Mouse (Mus musculus) intestine, embryonic 16.5 days (tissue): ENCODE data around the gene Myt1l. TPM values are rescaled to one million over a fixed set of nuclear protein-coding genes. Genes with fewer than 3 reads are reported as not detected.

Experiments used
- ATAC-seq: fragments of 200-750 bp; cut with Nextera tagmentation; 2 replicates; pipeline ENCODE4 v1.8.0; 2017; ENCODE audit warnings: moderate TSS enrichment, moderate library complexity
- H3K27ac ChIP-seq: fragments of 300-500 bp; sonication (generic); 2 replicates; pipeline ENCODE4 v1.5.1; 2014; ENCODE audit warnings: mild to moderate bottlenecking, low read length
- H3K27me3 ChIP-seq: fragments of 300-500 bp; sonication (generic); replicated peaks from 2 replicates; pipeline ENCODE4 v1.6.1; 2014; ENCODE audit warnings: low read length, control low read depth, mixed read lengths; ENCODE audit not compliant: control insufficient read depth, insufficient read depth
- H3K36me3 ChIP-seq: fragments of 300-500 bp; sonication (generic); 2 replicates; pipeline ENCODE4 v1.6.1; 2014; ENCODE audit warnings: low read length, control low read depth; ENCODE audit not compliant: control insufficient read depth, insufficient read depth
- H3K4me1 ChIP-seq: fragments of 300-500 bp; sonication (generic); 2 replicates; pipeline ENCODE4 v1.6.1; 2014; ENCODE audit warnings: low read length, control low read depth, mixed read lengths; ENCODE audit not compliant: control insufficient read depth, insufficient read depth
- H3K4me2 ChIP-seq: fragments of 300-500 bp; sonication (generic); 2 replicates; pipeline ENCODE4 v1.6.1; 2014; ENCODE audit warnings: low read depth, low read length, control low read depth
- H3K4me3 ChIP-seq: fragments of 300-500 bp; sonication (generic); 2 replicates; pipeline ENCODE4 v1.5.1; 2014; ENCODE audit warnings: mild to moderate bottlenecking, low read length
- H3K9ac ChIP-seq: fragments of 300-500 bp; sonication (generic); 2 replicates; pipeline ENCODE4 v1.6.1; 2014; ENCODE audit warnings: low read depth, low read length
- H3K9me3 ChIP-seq: fragments of 300-500 bp; sonication (generic); 2 replicates; pipeline ENCODE4 v1.6.1; 2016; ENCODE audit warnings: low read length, control low read depth; ENCODE audit not compliant: control insufficient read depth
- whole genome bisulfite sequencing: fragments of 180-500 bp; shearing (Covaris S2); extraction: QIAGEN DNeasy Blood & Tissue Kit; methylation state at CpG from one replicate; pipeline ENCODE4 v1.1.7; 2014; 5-methylcytosine and 5-hydroxymethylcytosine counted together
- polyA plus RNA-seq: library from polyadenylated mRNA; unstranded; fragments of >200 nt; fragmentation: Nextera tagmentation; extraction: Ambion mirVana; gene quantifications from 2 replicates; pipeline ENCODE4 v1.2.1, GENCODE M21; 2015

The Myt1l gene
- polyA plus RNA-seq, 1 experiment from 2014 or later = 3.3 TPM

GRCm38 (mm10) chr12:29806415-29806814 is 278.2 kb downstream of the Myt1l start:
- Histone ChIP-seq H3K27ac (no peak overlapping the region), H3K4me3 (no peak overlapping the region)
- 45% methylated on average over 1 of the region's 1 CpGs for WGBS

GRCm38 (mm10) chr12:29809569-29810185 is 281.5 kb downstream of the Myt1l start:
- Histone ChIP-seq H3K27ac (no peak overlapping the region), H3K27me3 (no peaks in the 10 kb centered on the region), H3K4me1 (no peaks in the 10 kb centered on the region), H3K4me2 (no peak overlapping the region), H3K9ac (no peak overlapping the region), H3K4me3 (no peak overlapping the region), H3K9me3 (no peaks in the 10 kb centered on the region), H3K36me3 (no peaks in the 10 kb centered on the region)
- 51% methylated on average over 12 of the region's 12 CpGs for WGBS
- ATAC-seq = no peak

More at GRCm38 (mm10) chr12:29806415-29806814, 278.2 kb downstream of the Myt1l start:
- no peak for ATAC-seq
- H3K27me3 ChIP-seq = no peaks in the 10 kb centered on the region
- no peak overlapping the region for H3K9ac ChIP-seq
- H3K36me3 ChIP-seq = no peaks in the 10 kb centered on the region
- H3K4me1 ChIP-seq = no peaks in the 10 kb centered on the region
- H3K9me3 ChIP-seq = no peaks in the 10 kb centered on the region
- H3K4me2 ChIP-seq = no peak overlapping the region

GRCm38 (mm10) chr12:29815466-29815865 is 287.3 kb downstream of the Myt1l start:
- no peaks in the 10 kb centered on the region for H3K27me3 ChIP-seq
- no peak for ATAC-seq
- no peak overlapping the region for H3K4me2 ChIP-seq
- H3K9ac ChIP-seq = no peak overlapping the region
- WGBS = 61% methylated on average over 2 of the region's 2 CpGs
- H3K27ac ChIP-seq = no peak overlapping the region
- no peaks in the 10 kb centered on the region for H3K4me1 ChIP-seq
- no peaks in the 10 kb centered on the region for H3K9me3 ChIP-seq
- no peaks in the 10 kb centered on the region for H3K36me3 ChIP-seq
- H3K4me3 ChIP-seq = no peak overlapping the region

GRCm38 (mm10) chr12:29816130-29816529 is 287.9 kb downstream of the Myt1l start:
- Histone ChIP-seq H3K9me3 (no peaks in the 10 kb centered on the region), H3K4me1 (no peaks in the 10 kb centered on the region), H3K36me3 (no peaks in the 10 kb centered on the region), H3K9ac (no peak overlapping the region), H3K4me3 (no peak overlapping the region), H3K27me3 (no peaks in the 10 kb centered on the region), H3K4me2 (no peak overlapping the region), H3K27ac (no peak overlapping the region)
- WGBS = 88% methylated on average over 2 of the region's 2 CpGs
- no peak for ATAC-seq

GRCm38 (mm10) chr12:29816761-29817160 is 288.6 kb downstream of the Myt1l start:
- H3K9ac ChIP-seq = no peak overlapping the region
- no peaks in the 10 kb centered on the region for H3K9me3 ChIP-seq
- no peak overlapping the region for H3K4me2 ChIP-seq
- H3K36me3 ChIP-seq = no peaks in the 10 kb centered on the region
- 54% methylated on average over 6 of the region's 6 CpGs for WGBS
- H3K27ac ChIP-seq = no peak overlapping the region
- H3K27me3 ChIP-seq = no peaks in the 10 kb centered on the region
- no peaks in the 10 kb centered on the region for H3K4me1 ChIP-seq
- no peak for ATAC-seq
- no peak overlapping the region for H3K4me3 ChIP-seq

- ATAC-seq = no peak
- WGBS = 61% methylated on average over 3 of the region's 3 CpGs
Measured at GRCm38 (mm10) chr12:29822216-29822615, 294.0 kb downstream of the Myt1l start.

GRCm38 (mm10) chr12:29823766-29824417 is 295.7 kb downstream of the Myt1l start:
- H3K9me3 ChIP-seq = no peaks in the 10 kb centered on the region
- H3K27me3 ChIP-seq = no peaks in the 10 kb centered on the region
- 78% methylated on average over 10 of the region's 10 CpGs for WGBS
- H3K36me3 ChIP-seq = no peaks in the 10 kb centered on the region
- no peak overlapping the region for H3K27ac ChIP-seq
- no peak overlapping the region for H3K4me2 ChIP-seq
- ATAC-seq = no peak
- no peak overlapping the region for H3K4me3 ChIP-seq
- H3K4me1 ChIP-seq = no peaks in the 10 kb centered on the region
- no peak overlapping the region for H3K9ac ChIP-seq

More at GRCm38 (mm10) chr12:29822216-29822615, 294.0 kb downstream of the Myt1l start:
- Histone ChIP-seq H3K9ac (no peak overlapping the region), H3K9me3 (no peaks in the 10 kb centered on the region), H3K27me3 (no peaks in the 10 kb centered on the region), H3K4me1 (no peaks in the 10 kb centered on the region), H3K4me2 (no peak overlapping the region), H3K36me3 (no peaks in the 10 kb centered on the region), H3K4me3 (no peak overlapping the region), H3K27ac (no peak overlapping the region)

- Histone ChIP-seq H3K9ac (no peak overlapping the region), H3K4me3 (no peak overlapping the region), H3K36me3 (no peaks in the 10 kb centered on the region), H3K27me3 (no peaks in the 10 kb centered on the region), H3K4me1 (no peaks in the 10 kb centered on the region), H3K27ac (no peak overlapping the region), H3K9me3 (no peaks in the 10 kb centered on the region), H3K4me2 (no peak overlapping the region)
- ATAC-seq = no peak
Measured at GRCm38 (mm10) chr12:29830571-29830970, 302.4 kb downstream of the Myt1l start.

- 74% methylated on average over 11 of the region's 11 CpGs for WGBS
- no peaks in the 10 kb centered on the region for H3K4me1 ChIP-seq
- no peak for ATAC-seq
- H3K27me3 ChIP-seq = no peaks in the 10 kb centered on the region
- no peak overlapping the region for H3K9ac ChIP-seq
- H3K36me3 ChIP-seq = no peaks in the 10 kb centered on the region
- H3K4me3 ChIP-seq = no peak overlapping the region
- no peak overlapping the region for H3K27ac ChIP-seq
- H3K4me2 ChIP-seq = no peak overlapping the region
- no peaks in the 10 kb centered on the region for H3K9me3 ChIP-seq
Measured at GRCm38 (mm10) chr12:29831356-29831755, 303.2 kb downstream of the Myt1l start.
